Mouse (Mus musculus): Measurements from ENCODE around the gene Gm28635. TPM values are rescaled to one million over a fixed set of nuclear protein-coding genes. Genes with fewer than 3 reads are reported as not detected.

Gene Gm28635
- total and polyA plus RNA-seq, 3 experiments, result not detected

DNA sequence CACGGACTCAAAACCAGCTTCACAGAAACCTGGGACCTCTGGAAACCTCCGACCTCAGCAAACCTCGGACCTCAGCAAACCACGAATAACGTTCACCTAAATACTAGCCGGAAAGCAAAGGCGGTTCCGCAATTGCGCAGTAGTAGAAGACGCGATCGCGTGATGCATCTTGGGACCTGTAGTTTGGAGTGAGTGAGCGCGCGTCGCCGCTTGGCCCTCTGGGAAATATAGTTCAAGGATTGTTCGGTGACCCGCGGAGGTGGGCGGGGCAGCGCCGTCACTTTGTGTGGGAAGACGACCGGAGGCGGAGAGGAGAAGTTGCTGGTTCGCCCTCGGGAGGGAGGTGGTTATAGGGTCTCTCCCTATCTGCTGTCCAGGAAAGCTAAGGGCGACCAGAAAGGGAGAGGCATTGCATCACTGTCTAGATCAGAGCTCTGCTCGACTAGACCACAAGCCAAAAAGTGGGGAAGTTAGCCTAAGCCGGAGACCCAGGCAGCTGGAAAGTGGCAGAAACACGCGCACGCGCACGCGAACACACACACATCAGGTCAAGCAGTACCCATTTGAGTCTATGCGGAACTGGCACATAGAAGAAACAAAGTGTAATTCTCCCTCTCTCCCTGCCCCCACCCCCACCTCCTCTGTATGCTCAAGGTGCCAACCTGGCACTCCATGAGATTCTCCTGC lies 49.5 kb upstream of the Gm28635 start, which contains the start of gene Clp1:
TSS of gene Clp1 (minus strand) at position 179 of the 687 bp plus-strand sequence.
- Histone ChIP-seq H3K4me2 (ENCODE audit: insufficient read depth, low read depth, poor library complexity, severe bottlenecking) (peak within 1 kb of the TSS; percentile 95), H3K4me1 (ENCODE audit: control insufficient read depth in 1 of 2, insufficient read depth in 2 of 2) (peaks cover 8 to 33% of the 10 kb centered on the region in 2 experiments), H3K36me3 (replicated peaks in 1 of 2; ENCODE audit: control insufficient read depth in 1 of 2, insufficient read depth in 1 of 2, low read length in 1 of 2) (peaks cover 16 to 31% of the 10 kb centered on the region in 2 experiments), H3K27me3 (replicated peaks) (no peaks in the 10 kb centered on the region), H3K9me3 (replicated peaks; ENCODE audit: low read length) (no peaks in the 10 kb centered on the region), H3K9ac (ENCODE audit: insufficient read depth, low read depth) (peak within 1 kb of the TSS; percentile 98), H3K79me2 (replicated peaks; ENCODE audit: control insufficient read depth, extremely low read depth, insufficient read depth, poor library complexity, severe bottlenecking) (peaks cover 30% of the 10 kb centered on the region), H3K4me3 (replicated peaks in 1 of 3; ENCODE audit: low read depth in 2 of 3, low read length in 2 of 3, poor library complexity in 1 of 3) (peak within 1 kb of the TSS; percentile 69 to 93 (median 76)), H3K27ac (ENCODE audit: insufficient read depth, low read depth) (peak within 1 kb of the TSS; percentile 97)
- in situ Hi-C loops (cut with MboI; ENCODE audit: low pct_ligation_motif_present, low pct_unique_long_range_greater_than_20kb, low sequenced_read_pairs) (no loop called here), dilution Hi-C loops (cut with MboI; ENCODE audit: extremely low pct_ligation_motif_present, extremely low pct_unique_long_range_greater_than_20kb, low sequenced_read_pairs) (no loop called here)
- peak; percentile 99 for DNase-seq (ENCODE audit: extremely low read depth)
- TF ChIP-seq RAD21 (IDR thresholded peaks at IDR 0.05; ENCODE audit: low read depth, low read length) (no peak), POLR2AphosphoS2 (IDR thresholded peaks at IDR 0.05; ENCODE audit: low read depth, low read length) (peak; percentile 90), SMC3 (IDR thresholded peaks at IDR 0.05; ENCODE audit: low read depth, low read length) (no peak), USF2 (conservative IDR thresholded peaks at IDR 0.05; ENCODE audit: low read depth, low read length) (no peak), JUN (IDR thresholded peaks at IDR 0.05; ENCODE audit: insufficient read depth, low read depth, low read length) (peak; percentile 14; the same call in 1 of the 2 replicates), RCOR1 (conservative IDR thresholded peaks at IDR 0.05; ENCODE audit: low read depth, low read length) (no peak), MAZ (IDR thresholded peaks at IDR 0.05; ENCODE audit: low read depth, low read length) (peak; percentile 64; the same call in 1 of the 2 replicates), IRF4 (IDR thresholded peaks at IDR 0.05; ENCODE audit: low read depth, low read length) (peak; percentile 68), MAFK (IDR thresholded peaks at IDR 0.05; ENCODE audit: insufficient replicate concordance, low read length) (no peak), CTCF (conservative IDR thresholded peaks at IDR 0.05 in 1 of 2, IDR thresholded peaks at IDR 0.05 in 1 of 2; ENCODE audit: low read depth in 2 of 2, low read length in 2 of 2) (no peak), USF1 (IDR thresholded peaks at IDR 0.05; ENCODE audit: low read depth, low read length) (0 out of 2 replicates have a peak, but pooled peaks have one; percentile 10), BHLHE40 (IDR thresholded peaks at IDR 0.05; ENCODE audit: low read depth, low read length) (peak; percentile 59), POLR2A (IDR thresholded peaks at IDR 0.05; ENCODE audit: low read depth, low read length) (peak; percentile 98), ETS1 (conservative IDR thresholded peaks at IDR 0.05; ENCODE audit: low read depth, low read length) (peak; percentile 41; the same call in 1 of the 2 replicates), TCF12 (IDR thresholded peaks at IDR 0.05; ENCODE audit: low read depth, low read length) (peak; percentile 84), ZKSCAN1 (IDR thresholded peaks at IDR 0.05; ENCODE audit: borderline replicate concordance, low read depth, low read length) (no peak), ZMIZ1 (IDR thresholded peaks at IDR 0.05; ENCODE audit: low read depth, low read length) (peak; percentile 85), NRF1 (IDR thresholded peaks at IDR 0.05; ENCODE audit: low read depth, low read length) (peak; percentile 84), KAT2A (IDR thresholded peaks at IDR 0.05; ENCODE audit: insufficient replicate concordance, low read length) (peak; percentile 99), MAX (IDR thresholded peaks at IDR 0.05; ENCODE audit: low read length) (0 out of 2 replicates have a peak, but pooled peaks have one; percentile 68), SIN3A (IDR thresholded peaks at IDR 0.05; ENCODE audit: low read length) (peak; percentile 95), ELF1 (IDR thresholded peaks at IDR 0.05; ENCODE audit: low read depth, low read length) (peak; percentile 99), TBP (conservative IDR thresholded peaks at IDR 0.05; ENCODE audit: low read depth, low read length) (peak; percentile 89), PAX5 (IDR thresholded peaks at IDR 0.05; ENCODE audit: low read length) (no peak), CHD1 (IDR thresholded peaks at IDR 0.05; ENCODE audit: low read depth, low read length) (0 out of 2 replicates have a peak, but pooled peaks have one; percentile 35), MEF2A (IDR thresholded peaks at IDR 0.05; ENCODE audit: borderline replicate concordance, low read depth, low read length) (0 out of 2 replicates have a peak, but pooled peaks have one; percentile 63), GABPA (IDR thresholded peaks at IDR 0.05; ENCODE audit: insufficient replicate concordance, low read depth, low read length) (peak; percentile 78; the same call in 1 of the 2 replicates), MXI1 (IDR thresholded peaks at IDR 0.05; ENCODE audit: low read depth, low read length) (peak; percentile 71), E2F4 (IDR thresholded peaks at IDR 0.05; ENCODE audit: insufficient replicate concordance, low read depth, low read length) (peak; percentile 82; the same call in 1 of the 2 replicates), ZNF384 (IDR thresholded peaks at IDR 0.05; ENCODE audit: low read depth, low read length) (peak; percentile 48), CHD2 (IDR thresholded peaks at IDR 0.05; ENCODE audit: low read length) (peak; percentile 82), EP300 (IDR thresholded peaks at IDR 0.05; ENCODE audit: low read length) (no peak; the same call in 1 of the 2 replicates), UBTF (IDR thresholded peaks at IDR 0.05; ENCODE audit: low read depth, low read length) (no peak), HCFC1 (IDR thresholded peaks at IDR 0.05; ENCODE audit: low read depth, low read length) (peak; percentile 100), JUND (conservative IDR thresholded peaks at IDR 0.05; ENCODE audit: low read depth, low read length) (no peak), ZC3H11A (IDR thresholded peaks at IDR 0.05; ENCODE audit: low read depth, low read length) (no peak), MYC (IDR thresholded peaks at IDR 0.05; ENCODE audit: low read depth, low read length) (peak; percentile 73; the same call in 1 of the 2 replicates), NELFE (IDR thresholded peaks at IDR 0.05; ENCODE audit: low read depth, low read length) (peak; percentile 92)

Data from CH12.LX (cell line).